Mouse (Mus musculus) liver, adult 2 months (tissue): ENCODE data around the gene Med25.

Source experiments
- CTCF ChIP-seq: fragments of 200-500 bp; IDR thresholded peaks from 2 replicates; pipeline ENCODE4 v1.5.1; 2011; ENCODE audit warnings: low read depth, low read length, control low read depth
- POLR2A ChIP-seq: fragments of 200-500 bp; IDR thresholded peaks from 2 replicates; pipeline ENCODE4 v1.6.1; 2011; ENCODE audit warnings: low read length, control low read depth; ENCODE audit not compliant: insufficient read depth; ENCODE audit errors: extremely low read depth

GRCm38 (mm10) chr7:44916881-44917280, 24.4 kb upstream of the Med25 start:
- TF ChIP-seq CTCF (no peak), POLR2A (no peak)
